Mouse (Mus musculus): ENCODE data around the gene Gm45716. TPM values are rescaled to one million over a fixed set of nuclear protein-coding genes. Genes with fewer than 3 reads are reported as not detected.

Gene Gm45716
- total RNA-seq, 2 experiments from 2014 or later = not detected

DNA sequence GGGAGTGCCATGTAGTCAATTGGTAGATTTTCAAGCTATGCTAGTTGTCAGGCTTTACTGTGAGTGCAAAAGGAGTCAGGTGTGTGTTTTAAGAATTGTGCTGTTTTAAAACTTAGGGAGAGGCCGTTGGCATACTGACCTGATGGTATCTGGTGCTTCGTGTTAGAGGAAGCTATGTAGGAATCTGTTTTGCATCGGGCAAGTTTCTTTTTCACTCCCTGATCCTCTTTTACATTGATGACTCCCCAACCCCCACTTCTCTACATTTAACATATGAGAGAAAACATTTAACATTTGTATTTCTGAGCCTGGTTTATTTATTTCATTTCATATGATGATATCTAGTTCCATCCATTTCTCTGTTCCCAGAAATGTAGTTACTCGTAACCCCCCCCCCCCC, 60.3 kb downstream of the Gm45716 start:
- no peak for ATAC-seq (replicated peaks; ENCODE audit: low FRiP score, poor library complexity, severe bottlenecking)

DNA sequence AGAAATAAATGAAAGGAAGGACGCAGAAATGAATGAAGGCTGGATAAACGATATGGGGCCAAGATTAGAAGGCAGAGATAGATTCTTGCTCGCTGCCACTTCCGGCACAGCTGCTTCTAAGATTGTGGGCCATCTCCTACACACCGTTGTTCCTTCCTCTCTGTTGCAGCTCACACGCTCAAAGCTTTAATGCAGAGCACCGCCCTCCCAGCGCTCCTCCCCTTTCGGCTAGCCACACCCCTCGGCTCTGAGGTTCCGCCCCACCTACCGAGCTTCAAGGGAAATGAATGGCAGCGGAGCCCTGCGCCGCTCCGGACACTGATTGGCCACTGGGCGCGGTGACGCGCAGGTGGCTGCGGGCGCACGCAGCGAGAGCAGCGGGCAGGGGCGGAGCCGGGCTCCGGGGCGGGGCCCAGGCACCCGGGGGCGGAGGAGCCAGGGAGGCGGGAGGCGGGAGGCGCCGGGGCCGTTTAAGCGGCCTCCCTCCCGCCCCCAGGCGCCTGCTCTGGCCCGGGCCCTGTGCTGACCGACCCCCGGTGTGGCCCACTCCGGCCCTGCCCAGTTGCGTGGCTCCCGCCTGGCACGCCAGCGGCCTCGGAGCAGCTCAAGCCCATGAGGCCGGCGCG, 61.7 kb downstream of the Gm45716 start, which contains the start of gene Mmd:
TSS of gene Mmd (plus strand) at position 432 of the 626 bp plus-strand sequence.
- peak; percentile 99 for ATAC-seq (replicated peaks; ENCODE audit: low FRiP score, poor library complexity, severe bottlenecking)

DNA sequence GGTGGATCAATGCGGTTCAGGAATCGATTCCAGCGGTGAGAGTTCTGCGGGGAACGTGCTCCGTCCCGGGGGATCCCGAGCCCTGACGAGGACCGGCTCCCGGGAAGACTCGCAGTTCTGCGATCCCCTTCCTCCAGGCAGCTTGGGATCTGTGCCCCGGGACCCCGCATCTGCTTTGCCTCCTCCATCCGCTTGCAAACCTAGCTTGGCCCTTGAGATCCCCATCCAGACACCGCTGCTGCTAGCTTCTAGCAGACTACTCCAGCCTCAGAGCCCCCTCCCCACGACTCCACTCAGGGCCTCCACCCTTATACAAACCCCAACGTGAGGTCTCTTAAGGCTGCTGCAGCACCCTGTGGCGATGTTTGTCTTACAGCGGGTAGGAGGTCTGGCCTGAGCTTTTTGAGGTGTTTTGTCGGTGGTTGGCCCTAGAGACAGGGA, 62.2 kb downstream of the Gm45716 start:
- ATAC-seq (replicated peaks; ENCODE audit: low FRiP score, poor library complexity, severe bottlenecking) = no peak

DNA sequence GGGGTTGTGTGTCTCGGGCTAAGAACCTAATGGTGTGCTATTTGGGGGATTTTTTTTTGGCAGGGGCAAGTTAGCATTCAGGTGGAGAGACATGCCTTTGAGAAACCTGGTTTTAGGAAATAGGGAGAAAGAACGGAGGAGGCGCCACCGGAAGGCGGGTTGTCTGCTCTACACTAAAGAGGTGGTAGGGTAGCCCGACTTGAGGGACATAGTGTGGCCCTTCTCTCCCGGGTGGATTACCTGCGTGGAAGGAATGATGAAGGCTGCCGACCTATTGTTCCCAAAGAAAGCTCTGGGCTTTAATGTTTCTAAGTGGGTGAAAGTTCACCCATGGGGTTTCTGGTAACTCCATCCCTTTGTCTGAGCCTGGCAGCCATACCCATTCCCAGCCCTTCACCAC, 62.7 kb downstream of the Gm45716 start:
- no peak for ATAC-seq (replicated peaks; ENCODE audit: low FRiP score, poor library complexity, severe bottlenecking)

DNA sequence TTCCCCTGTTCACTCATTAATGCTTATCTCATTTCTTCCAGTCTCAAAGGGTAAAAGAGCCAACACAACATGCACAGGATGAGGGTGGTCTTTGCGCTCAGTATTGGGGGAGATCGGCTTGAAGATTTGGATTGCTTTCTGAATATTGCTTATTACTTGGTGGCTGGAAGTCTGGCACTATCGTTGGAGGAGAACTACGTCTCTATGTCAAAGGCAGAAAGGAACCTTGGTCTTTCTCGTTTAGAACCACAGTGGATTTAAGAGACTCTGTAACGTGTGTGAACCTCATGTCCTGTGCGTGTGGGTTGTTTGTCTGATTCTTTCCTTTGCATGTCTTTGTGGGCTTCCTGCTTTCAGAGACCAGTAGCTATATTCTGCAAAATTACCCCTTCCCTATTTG, 63.2 kb downstream of the Gm45716 start:
- no peak for ATAC-seq (replicated peaks; ENCODE audit: low FRiP score, poor library complexity, severe bottlenecking)

DNA sequence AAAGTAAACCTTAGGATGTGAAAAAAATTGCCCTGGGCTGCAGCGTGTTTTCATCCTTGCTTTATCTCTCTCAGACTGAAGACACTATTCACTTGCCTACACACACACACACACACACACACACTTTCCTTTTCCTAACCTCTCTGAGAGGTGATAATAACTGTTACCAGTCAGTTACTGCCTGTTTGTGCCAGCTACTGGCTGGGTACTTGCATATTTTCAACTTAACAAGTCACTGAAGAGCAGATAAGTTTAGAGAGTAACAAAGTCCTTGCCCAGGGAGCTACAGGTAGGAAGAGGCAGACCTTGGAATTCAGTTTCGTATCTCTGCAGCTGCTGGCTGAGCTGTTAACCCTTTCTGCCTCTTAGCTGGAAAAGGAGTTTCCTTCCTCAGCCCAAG, 64.4 kb downstream of the Gm45716 start:
- ATAC-seq (replicated peaks; ENCODE audit: low FRiP score, poor library complexity, severe bottlenecking) = no peak

DNA sequence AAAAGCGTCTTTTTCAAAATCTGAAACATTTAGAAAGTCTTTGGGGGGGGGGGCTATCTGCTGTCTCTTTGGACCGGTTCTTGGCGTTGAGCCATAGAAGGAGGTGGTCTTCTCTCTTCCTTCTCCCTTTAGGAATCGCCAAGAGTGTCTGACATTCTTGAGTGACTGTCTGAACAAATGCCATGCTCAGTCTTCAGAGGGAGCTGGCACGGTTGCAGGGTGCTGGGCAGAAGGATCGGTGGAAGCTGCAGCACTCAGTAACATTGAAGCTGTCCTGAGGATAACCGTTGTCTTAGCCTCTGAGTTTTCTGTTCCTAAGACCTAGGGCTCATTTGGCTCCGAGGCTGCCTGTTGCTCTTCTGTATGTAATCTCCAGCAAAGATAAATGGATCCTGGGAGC, 64.9 kb downstream of the Gm45716 start:
- ATAC-seq (replicated peaks; ENCODE audit: low FRiP score, poor library complexity, severe bottlenecking) = no peak

DNA sequence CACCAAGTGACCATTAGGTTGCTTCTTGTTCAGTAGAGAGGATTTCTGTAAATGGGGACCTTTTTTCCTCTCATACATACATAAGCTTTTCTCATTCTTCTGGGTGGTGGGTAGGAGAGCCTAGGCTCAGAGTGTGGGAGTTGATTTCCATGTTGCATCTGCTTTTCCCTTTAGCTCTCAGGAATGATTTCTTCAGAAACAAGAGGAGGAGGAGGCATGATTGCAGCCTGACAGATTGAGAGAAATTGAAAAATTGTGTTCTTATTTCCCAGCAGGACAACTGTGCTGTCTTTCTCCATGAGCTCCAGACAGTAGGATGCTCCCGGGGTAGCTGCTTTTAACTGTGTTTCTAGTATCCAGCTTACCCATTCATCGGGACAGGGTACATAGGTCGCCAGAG, 67.1 kb downstream of the Gm45716 start:
- no peak for ATAC-seq (replicated peaks; ENCODE audit: low FRiP score, poor library complexity, severe bottlenecking)

DNA sequence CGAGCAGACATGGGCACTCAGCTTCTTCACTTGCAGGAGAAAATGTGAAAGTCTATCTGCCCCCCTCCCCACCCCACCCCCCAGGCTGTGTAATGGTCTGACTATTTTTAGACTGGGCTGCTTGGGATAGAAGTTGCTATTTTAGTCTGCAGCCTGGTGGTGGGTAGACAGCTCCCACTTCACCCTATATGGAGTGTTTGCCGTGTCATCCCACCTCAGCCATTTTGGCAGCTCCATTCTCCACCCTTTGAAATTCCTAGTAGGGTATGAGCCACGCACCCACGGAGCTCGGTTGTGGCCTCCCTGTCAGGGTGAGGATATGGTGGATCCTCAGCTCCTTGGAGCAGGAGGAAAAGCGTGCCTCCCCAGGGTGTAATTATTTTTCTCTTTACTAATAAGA, 68.2 kb downstream of the Gm45716 start:
- no peak for ATAC-seq (replicated peaks; ENCODE audit: low FRiP score, poor library complexity, severe bottlenecking)

DNA sequence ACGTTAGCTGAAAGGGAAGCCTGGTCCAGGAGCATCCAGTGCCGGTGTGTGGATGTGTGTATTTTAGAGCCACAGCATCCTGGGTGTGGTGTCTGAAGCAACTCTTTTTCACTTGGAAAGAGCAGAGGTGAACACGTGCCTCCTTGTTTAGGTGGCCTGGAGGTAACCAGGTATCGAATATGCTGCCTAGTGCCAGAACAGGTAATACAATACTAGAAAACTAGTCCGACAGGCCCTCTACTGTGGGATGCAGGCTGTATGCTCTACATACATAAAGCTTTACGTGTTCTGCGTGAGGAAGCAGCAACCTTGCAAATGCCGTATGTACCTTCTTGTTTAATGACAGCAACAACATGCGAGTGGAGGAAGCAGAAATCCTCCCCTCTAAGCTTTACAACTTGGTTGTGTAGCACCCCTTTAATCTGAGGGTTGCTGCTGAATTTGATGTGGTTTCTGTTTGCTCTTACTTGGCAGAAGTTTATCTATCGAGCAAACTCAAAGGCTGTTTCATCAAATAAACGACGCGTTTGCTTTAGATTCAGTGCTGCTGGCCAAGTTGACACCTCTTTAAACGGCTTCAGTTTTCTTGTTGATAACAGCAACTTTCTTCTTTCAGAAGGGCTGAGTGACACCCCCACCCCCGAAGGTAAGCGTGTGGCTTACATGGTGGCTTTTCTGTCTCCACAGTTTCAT, 69.5 kb downstream of the Gm45716 start:
- ATAC-seq (replicated peaks; ENCODE audit: low FRiP score, poor library complexity, severe bottlenecking) = no peak

DNA sequence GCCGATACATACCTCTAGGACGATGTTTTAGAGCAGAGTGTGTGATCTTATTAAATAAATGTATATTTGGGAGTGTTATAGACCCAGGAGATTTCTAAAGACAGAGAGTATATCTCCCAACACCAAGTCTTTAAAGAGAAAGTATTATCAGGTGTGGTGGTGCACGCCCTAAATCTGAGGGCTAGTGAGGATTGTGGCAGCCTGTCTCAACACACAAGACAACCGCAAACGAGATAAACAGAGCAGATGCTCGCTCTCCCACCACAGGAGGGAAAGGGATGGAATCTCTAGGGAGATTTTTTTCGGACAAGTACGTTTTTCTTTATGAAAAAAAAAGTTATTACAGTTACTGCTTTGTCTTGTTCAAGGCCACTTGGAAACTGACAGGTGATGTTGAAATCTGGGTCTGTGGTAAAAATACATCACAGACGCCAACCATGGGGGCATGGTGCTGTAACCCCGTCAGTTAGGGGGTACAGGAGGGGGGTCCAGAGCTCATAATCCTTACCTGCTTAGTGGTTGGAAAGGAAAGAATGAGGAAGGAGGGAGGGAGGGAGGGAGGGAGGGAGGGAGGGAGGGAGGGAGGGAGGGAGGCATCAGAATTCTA, 70.9 kb downstream of the Gm45716 start:
- ATAC-seq (replicated peaks; ENCODE audit: low FRiP score, poor library complexity, severe bottlenecking) = no peak

DNA sequence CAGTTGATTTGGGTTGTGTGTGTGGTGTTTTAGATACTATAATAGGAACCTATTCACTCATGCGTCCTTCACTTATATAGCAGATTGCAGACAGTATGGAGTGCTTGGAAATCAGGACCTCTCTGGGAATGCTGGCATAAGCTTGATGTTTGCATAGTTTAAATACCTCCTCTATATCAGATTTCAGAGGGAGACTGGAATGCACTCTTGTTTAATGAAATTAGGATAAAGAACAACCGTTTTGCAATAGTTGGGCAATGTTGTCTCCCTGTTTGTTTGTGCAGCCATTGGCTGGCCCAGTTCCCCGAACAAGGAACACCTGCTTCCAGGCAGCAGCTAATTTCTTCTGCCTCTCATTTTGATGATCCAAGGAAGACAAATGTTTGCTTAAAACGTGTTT, 71.6 kb downstream of the Gm45716 start:
- no peak for ATAC-seq (replicated peaks; ENCODE audit: low FRiP score, poor library complexity, severe bottlenecking)

DNA sequence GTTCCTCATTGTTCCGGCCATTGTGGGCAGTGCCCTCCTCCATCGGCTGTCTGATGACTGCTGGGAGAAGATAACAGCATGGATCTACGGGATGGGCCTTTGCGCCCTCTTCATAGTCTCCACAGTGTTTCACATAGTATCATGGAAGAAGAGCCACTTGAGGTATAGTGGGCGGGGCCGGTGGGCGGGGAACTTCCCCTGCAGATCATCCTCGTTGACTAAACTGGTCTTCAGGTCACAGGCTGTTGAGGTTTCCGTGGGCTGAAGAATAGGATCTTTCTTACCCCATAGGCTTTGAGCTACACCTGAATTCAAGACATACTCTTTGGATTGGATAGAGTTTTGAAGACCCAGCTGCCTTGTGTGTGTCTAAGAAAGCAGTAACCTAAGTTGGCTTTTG, 72.3 kb downstream of the Gm45716 start:
- ATAC-seq (replicated peaks; ENCODE audit: low FRiP score, poor library complexity, severe bottlenecking) = no peak

DNA sequence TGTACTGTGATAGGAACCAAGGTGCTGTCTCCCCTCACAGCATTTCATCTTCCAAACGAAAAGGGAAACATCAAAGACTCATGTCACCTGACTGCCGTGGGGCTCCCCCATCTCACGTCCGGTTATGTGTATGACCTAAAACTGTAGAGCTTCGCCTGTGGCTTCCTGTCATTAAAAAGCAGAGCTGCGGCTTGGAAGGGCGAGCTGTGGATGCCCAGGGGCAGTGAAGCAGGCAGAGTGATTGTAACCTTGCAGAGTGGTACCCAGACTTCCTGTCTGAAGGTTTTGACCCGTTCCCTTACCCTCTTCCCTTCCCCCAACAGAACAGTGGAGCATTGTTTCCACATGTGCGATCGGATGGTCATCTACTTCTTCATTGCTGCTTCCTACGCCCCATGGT, 76.7 kb downstream of the Gm45716 start:
- no peak for ATAC-seq (replicated peaks; ENCODE audit: low FRiP score, poor library complexity, severe bottlenecking)

DNA sequence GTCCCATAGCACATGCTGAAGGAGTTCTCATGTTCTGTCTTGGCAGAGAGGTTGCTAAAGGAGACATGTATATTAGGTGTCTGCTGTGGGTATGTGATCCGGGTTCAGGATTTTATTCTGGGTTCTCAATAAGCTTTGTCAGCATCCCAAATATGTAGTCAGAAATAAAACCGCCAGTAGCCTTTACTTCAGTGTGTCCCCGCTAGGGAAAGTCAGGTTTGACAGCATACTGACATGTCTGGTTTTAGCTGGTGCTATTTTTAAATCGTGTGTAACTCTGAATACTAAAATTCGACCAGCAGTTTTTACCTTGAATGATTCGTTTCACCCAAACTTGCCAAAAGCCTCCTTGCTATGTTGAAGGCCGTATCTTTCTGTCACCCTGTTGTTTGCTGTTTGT, 78.1 kb downstream of the Gm45716 start:
- ATAC-seq (replicated peaks; ENCODE audit: low FRiP score, poor library complexity, severe bottlenecking) = no peak

DNA sequence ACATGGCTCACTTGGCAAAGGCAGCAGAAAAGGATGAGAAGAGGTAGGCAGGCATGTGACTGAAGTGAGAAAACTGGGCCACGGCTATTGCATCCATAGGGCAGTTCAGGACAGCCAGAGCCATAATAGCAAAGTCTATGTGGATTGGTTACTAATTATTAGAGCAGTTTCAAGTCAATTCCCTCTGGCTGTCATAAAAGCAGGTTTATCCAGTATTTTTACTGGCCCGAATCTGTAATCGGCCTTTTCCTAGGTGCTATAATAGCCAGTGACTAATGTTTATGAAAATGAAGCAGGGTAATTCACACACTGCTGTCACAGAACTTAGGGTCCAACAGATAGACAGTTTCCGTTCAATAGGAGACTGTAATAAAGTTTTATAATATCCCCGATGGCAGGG, 81.5 kb downstream of the Gm45716 start:
- ATAC-seq (replicated peaks; ENCODE audit: low FRiP score, poor library complexity, severe bottlenecking) = no peak

DNA sequence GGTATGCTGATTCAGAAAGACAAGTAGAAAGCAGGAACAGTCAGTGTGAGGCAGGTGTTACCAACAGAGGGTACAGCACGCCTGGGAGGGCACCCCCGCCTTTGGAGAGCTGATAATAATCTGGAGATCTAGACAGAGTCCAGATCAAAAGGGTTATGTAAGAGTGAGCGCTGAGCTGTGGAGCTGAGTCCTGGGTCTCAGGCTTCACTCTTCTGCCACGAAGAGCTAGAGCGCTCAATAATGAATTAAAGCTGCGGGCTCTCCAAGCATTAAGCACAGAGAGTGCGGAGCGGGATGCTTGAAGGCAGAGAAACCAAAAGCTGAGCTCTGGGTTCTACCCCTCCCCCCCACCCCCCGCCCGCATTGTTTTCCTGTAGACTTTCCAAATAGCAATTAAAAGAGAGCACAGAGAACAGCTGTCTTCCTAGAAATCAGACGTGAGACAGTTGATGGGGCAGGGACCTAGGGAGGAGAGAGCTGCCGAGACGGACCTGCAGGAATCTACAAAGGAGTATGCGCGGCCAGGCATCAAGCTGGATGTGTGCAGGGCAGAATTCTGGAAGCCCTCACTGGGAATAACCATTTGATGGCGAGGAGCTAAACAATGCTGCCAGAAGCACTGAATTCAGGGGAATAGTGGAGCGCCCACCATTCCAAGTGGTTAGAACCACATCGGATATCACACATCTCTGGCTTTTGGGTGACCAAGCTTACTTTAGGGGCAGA, 82.1 kb downstream of the Gm45716 start:
- ATAC-seq (replicated peaks; ENCODE audit: low FRiP score, poor library complexity, severe bottlenecking) = no peak

DNA sequence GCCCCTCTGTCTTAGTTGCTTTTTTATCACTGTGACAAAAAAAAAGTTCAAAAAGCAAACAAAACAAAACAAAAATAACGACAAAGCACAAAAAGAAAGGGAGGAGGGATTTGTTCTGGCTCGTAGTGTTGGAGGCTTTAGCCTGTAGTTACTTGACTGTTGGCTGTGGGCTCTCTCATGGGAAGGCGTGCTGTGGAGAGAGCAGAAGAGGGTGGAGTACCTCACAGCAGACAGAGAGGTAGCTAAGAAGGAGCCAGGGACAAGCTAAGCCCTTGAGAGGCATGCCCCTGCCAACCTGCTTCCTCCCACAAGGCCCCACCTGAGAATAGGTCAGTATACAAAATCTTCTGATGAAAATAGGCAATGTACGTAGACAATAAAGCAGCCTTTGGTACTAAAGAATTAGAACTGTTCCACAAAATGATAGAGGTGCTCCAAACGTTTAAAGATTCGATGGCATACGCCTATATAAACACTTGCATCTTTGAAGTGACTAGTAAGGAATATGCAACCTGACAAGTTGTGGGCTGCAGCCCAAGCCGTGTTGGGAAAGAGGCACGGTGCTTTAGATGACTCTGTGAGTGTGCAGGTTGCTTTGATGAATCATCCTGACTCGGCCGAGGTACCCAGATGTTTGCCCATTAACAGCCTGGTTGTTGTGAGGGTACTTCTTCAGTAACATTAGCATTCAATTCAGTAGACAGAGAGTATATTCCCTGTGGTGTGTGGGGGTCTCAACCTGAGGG, 82.8 kb downstream of the Gm45716 start:
- ATAC-seq (replicated peaks; ENCODE audit: low FRiP score, poor library complexity, severe bottlenecking) = no peak

DNA sequence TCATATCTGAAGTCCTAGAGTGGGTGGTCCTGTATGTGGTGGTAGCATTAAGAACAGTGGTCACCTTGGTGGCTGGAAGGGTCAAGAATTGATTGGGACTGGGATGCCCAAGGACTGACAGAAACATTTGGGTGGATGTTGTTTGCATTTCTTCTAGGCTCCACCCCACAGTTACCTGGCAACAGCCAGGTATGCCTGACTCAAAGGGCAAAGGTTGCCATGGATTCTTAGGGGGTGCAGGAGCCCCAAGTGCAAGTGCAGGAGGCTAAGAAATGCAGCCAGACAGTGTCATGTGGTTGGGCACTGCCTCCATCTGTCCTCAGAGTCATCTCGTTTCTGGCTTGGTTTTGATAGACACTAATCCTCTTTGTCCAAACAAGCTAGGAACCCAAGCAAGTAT, 86.7 kb downstream of the Gm45716 start:
- ATAC-seq (replicated peaks; ENCODE audit: low FRiP score, poor library complexity, severe bottlenecking) = no peak

DNA sequence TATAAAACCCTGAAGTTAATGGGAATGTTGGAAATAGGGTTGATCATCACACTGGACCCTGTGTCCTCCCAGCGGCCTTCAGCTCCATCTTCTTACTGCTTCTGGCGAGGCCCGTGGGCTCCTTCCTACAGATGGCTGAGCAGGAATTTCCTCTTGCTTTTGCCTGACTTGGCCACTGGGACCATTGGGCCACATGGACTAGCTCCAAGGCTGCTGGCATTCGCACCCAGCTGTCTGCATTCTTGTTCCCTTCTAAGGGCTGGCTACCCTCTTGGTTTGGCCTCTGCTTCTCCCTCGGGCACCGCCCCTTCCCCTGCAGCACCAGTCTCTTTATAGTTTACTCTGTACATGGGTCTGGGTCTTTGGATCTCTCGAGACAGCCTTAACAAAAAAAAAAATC, 88.2 kb downstream of the Gm45716 start:
- no peak for ATAC-seq (replicated peaks; ENCODE audit: low FRiP score, poor library complexity, severe bottlenecking)
